Mouse (Mus musculus): ENCODE results near the gene Akap2. TPM values are rescaled to one million over a fixed set of nuclear protein-coding genes. Genes with fewer than 3 reads are reported as not detected.

Akap2 gene
- polyA plus RNA-seq, 1 experiment: 19.3 TPM

DNA sequence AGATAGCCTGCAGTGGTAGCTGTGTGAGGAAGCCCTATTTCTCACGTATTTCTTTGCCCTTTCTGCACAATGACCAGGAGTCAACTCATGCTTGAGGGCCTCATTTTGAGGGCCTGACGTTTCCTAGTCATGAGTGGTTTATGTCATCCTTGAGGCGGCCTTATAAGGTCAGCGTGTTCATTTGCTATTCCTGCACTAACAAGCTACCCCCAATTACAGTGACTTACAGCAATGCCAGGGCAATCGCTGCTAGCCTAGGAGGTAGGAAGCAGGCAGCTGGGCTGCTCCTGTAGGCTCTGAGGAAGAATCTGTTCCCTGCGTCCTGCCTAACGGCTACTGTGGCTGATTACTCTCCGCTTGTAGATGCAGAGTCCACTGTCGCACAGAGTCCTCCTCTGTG lies 119.6 kb downstream of the Akap2 start:
- no peak for TF ChIP-seq MYOG (IDR thresholded peaks at IDR 0.05; ENCODE audit: control insufficient read depth in 1 of 3, insufficient read depth in 1 of 3, insufficient read length in 2 of 3, low read depth in 2 of 3)
- TF ChIP-seq MAX (IDR thresholded peaks at IDR 0.05; ENCODE audit: low read depth): no peak
- TF ChIP-seq REST (IDR thresholded peaks at IDR 0.05; ENCODE audit: insufficient read depth, insufficient read length): no peak
- no peak for TF ChIP-seq SRF (IDR thresholded peaks at IDR 0.05; ENCODE audit: control insufficient read depth, insufficient read length, low read depth)
- no peak for TF ChIP-seq POLR2A (IDR thresholded peaks at IDR 0.05; ENCODE audit: insufficient read length, low read depth)
- TF ChIP-seq TCF3 (IDR thresholded peaks at IDR 0.05; ENCODE audit: insufficient read length, low read depth): no peak
- TF ChIP-seq CEBPB (IDR thresholded peaks at IDR 0.05; ENCODE audit: insufficient read depth, poor library complexity, severe bottlenecking): no peak
- TF ChIP-seq TCF12 (IDR thresholded peaks at IDR 0.05; ENCODE audit: insufficient read depth, poor library complexity, severe bottlenecking): no peak
- TF ChIP-seq USF1 (IDR thresholded peaks at IDR 0.05; ENCODE audit: low read depth): no peak
- no peak overlapping the region for H3K4me3 ChIP-seq
- H3K27me3 ChIP-seq (ENCODE audit: control insufficient read depth, insufficient read depth, insufficient read length): no peaks in the 10 kb centered on the region
- H3K79me2 ChIP-seq (ENCODE audit: control insufficient read depth, insufficient read depth): peaks cover 22% of the 10 kb centered on the region
- no peaks in the 10 kb centered on the region for H3K36me3 ChIP-seq (ENCODE audit: control insufficient read depth, insufficient read depth)
- H3ac ChIP-seq (ENCODE audit: control insufficient read depth, insufficient read length): no peak overlapping the region
- no peak overlapping the region for H3K4me2 ChIP-seq (ENCODE audit: low read depth)

DNA sequence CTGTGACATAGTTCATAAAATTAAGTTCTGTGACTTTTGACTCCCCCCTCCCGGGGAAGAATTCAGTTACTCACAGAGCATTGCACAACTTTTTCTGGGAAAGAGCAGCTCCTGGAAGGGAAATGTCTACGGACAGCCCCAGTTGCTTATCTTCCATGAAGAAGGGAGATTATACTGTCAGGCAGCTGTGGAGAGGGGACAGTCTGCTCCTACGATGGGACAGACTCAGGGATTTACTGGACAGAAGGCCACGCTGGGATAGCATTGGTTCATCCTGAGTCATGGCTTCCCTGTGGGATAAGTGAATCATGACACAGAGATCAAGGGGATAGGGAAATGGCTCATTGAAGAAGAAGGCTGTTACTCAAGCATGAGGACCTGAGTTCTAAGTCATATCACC lies 121.9 kb downstream of the Akap2 start:
- Histone ChIP-seq H3K4me2 (ENCODE audit: low read depth) (peak overlapping the region; percentile 57), H3ac (ENCODE audit: control insufficient read depth, insufficient read length) (no peak overlapping the region), H3K4me3 (no peak overlapping the region), H3K79me2 (ENCODE audit: control insufficient read depth, insufficient read depth) (peaks cover 23% of the 10 kb centered on the region), H3K36me3 (ENCODE audit: control insufficient read depth, insufficient read depth) (no peaks in the 10 kb centered on the region), H3K27me3 (ENCODE audit: control insufficient read depth, insufficient read depth, insufficient read length) (no peaks in the 10 kb centered on the region)
- no peak for TF ChIP-seq MYOG (IDR thresholded peaks at IDR 0.05; ENCODE audit: control insufficient read depth in 1 of 3, insufficient read depth in 1 of 3, insufficient read length in 2 of 3, low read depth in 2 of 3)
- no peak for TF ChIP-seq USF1 (IDR thresholded peaks at IDR 0.05; ENCODE audit: low read depth)
- no peak for TF ChIP-seq TCF3 (IDR thresholded peaks at IDR 0.05; ENCODE audit: insufficient read length, low read depth)
- no peak for TF ChIP-seq POLR2AphosphoS2 (IDR thresholded peaks at IDR 0.05; ENCODE audit: insufficient read length, low read depth)
- TF ChIP-seq MAX (IDR thresholded peaks at IDR 0.05; ENCODE audit: low read depth): no peak
- peak in 1 of 3 experiments; percentile 24 for TF ChIP-seq MYOD1 (IDR thresholded peaks at IDR 0.05; ENCODE audit: control insufficient read depth in 1 of 3, insufficient read length in 2 of 3, low read depth in 2 of 3)
- no peak for TF ChIP-seq E2F4 (IDR thresholded peaks at IDR 0.05; ENCODE audit: insufficient read depth)
- TF ChIP-seq TCF12 (IDR thresholded peaks at IDR 0.05; ENCODE audit: insufficient read depth, poor library complexity, severe bottlenecking): no peak
- TF ChIP-seq SRF (IDR thresholded peaks at IDR 0.05; ENCODE audit: control insufficient read depth, insufficient read length, low read depth): no peak
- peak; percentile 89 for TF ChIP-seq CEBPB (IDR thresholded peaks at IDR 0.05; ENCODE audit: insufficient read depth, poor library complexity, severe bottlenecking)
- no peak for TF ChIP-seq POLR2A (IDR thresholded peaks at IDR 0.05; ENCODE audit: insufficient read length, low read depth)
- no peak for TF ChIP-seq REST (IDR thresholded peaks at IDR 0.05; ENCODE audit: insufficient read depth, insufficient read length)

DNA sequence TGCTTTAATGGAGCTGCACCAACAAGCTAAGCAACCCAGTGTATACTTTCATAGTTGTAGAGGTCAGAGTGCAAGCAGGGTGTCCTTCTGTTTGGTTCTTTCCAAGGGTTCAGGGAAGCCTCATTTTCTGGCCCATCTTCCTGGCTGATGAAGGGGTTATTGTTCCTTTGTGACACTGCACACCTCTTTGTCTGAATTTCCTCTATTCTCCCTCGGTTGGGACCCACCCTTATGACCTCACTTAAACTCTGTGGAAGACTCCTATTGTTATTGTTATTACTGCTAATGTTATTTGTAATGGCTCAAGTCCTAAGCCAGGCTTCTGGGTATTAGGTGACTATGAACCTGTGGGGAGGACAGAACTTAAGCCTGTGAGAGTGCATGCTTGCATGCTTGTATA lies 124.5 kb downstream of the Akap2 start:
- H3K27me3 ChIP-seq (ENCODE audit: control insufficient read depth, insufficient read depth, insufficient read length): no peaks in the 10 kb centered on the region
- H3ac ChIP-seq (ENCODE audit: control insufficient read depth, insufficient read length): no peak overlapping the region
- H3K79me2 ChIP-seq (ENCODE audit: control insufficient read depth, insufficient read depth): peaks cover 43% of the 10 kb centered on the region
- TF ChIP-seq SRF (IDR thresholded peaks at IDR 0.05; ENCODE audit: control insufficient read depth, insufficient read length, low read depth) (no peak), E2F4 (IDR thresholded peaks at IDR 0.05; ENCODE audit: insufficient read depth) (no peak), CEBPB (IDR thresholded peaks at IDR 0.05; ENCODE audit: insufficient read depth, poor library complexity, severe bottlenecking) (no peak), REST (IDR thresholded peaks at IDR 0.05; ENCODE audit: insufficient read depth, insufficient read length) (no peak), POLR2AphosphoS2 (IDR thresholded peaks at IDR 0.05; ENCODE audit: insufficient read length, low read depth) (no peak), USF1 (IDR thresholded peaks at IDR 0.05; ENCODE audit: low read depth) (no peak), MYOG (IDR thresholded peaks at IDR 0.05; ENCODE audit: control insufficient read depth in 1 of 3, insufficient read depth in 1 of 3, insufficient read length in 2 of 3, low read depth in 2 of 3) (no peak), TCF12 (IDR thresholded peaks at IDR 0.05; ENCODE audit: insufficient read depth, poor library complexity, severe bottlenecking) (no peak)
- no peak overlapping the region for H3K4me3 ChIP-seq
- H3K4me2 ChIP-seq (ENCODE audit: low read depth): no peak overlapping the region
- H3K36me3 ChIP-seq (ENCODE audit: control insufficient read depth, insufficient read depth): no peaks in the 10 kb centered on the region

DNA sequence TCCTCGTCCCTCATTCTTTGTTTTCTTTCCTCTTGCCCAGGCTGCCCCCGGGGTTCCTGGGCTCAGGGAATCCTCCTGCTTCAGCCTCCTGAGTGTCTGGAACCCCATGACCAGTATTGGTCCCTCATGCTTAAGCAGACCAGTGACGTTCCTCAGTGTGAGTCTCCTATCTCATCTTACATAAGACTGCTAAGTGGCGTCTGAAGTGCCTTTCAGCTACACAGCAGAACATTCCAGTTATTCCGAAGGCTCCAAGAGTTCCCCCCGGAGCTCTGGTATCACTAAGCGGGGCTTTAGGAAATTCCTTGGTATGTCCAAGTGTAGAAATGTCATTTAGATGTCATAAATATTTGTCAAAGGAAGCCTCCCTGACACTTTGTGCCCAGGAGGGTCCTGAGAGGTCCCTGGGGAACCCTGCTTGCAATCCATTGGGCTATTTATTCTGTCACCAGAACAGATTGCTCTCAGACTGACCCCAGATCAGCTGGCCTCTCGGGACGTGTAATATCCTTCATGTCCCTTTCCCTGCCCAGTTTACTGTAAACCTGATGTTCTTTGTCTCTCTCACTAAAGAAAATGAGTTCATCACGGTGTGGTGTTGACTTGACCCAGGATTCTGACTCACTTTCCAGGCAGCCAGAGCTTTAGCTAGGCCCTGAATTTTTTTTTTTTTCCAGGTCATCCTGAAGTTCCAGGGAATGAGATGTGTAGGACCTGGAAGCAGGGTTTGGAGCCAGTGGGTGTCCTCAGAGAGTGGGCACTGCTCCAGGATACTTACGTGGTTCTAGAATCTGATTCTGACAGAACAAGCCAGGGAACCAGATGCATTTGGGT lies 125.2 kb downstream of the Akap2 start:
- peaks cover 50% of the 10 kb centered on the region for H3K79me2 ChIP-seq (ENCODE audit: control insufficient read depth, insufficient read depth)
- H3K36me3 ChIP-seq (ENCODE audit: control insufficient read depth, insufficient read depth): no peaks in the 10 kb centered on the region
- no peak overlapping the region for H3K4me3 ChIP-seq
- H3ac ChIP-seq (ENCODE audit: control insufficient read depth, insufficient read length): no peak overlapping the region
- H3K27me3 ChIP-seq (ENCODE audit: control insufficient read depth, insufficient read depth, insufficient read length): no peaks in the 10 kb centered on the region
- TF ChIP-seq SRF (IDR thresholded peaks at IDR 0.05; ENCODE audit: control insufficient read depth, insufficient read length, low read depth): no peak
- no peak for TF ChIP-seq MYOD1 (IDR thresholded peaks at IDR 0.05; ENCODE audit: control insufficient read depth in 1 of 3, insufficient read length in 2 of 3, low read depth in 2 of 3)
- TF ChIP-seq MAX (IDR thresholded peaks at IDR 0.05; ENCODE audit: low read depth): no peak
- H3K4me2 ChIP-seq (ENCODE audit: low read depth): no peak overlapping the region

DNA sequence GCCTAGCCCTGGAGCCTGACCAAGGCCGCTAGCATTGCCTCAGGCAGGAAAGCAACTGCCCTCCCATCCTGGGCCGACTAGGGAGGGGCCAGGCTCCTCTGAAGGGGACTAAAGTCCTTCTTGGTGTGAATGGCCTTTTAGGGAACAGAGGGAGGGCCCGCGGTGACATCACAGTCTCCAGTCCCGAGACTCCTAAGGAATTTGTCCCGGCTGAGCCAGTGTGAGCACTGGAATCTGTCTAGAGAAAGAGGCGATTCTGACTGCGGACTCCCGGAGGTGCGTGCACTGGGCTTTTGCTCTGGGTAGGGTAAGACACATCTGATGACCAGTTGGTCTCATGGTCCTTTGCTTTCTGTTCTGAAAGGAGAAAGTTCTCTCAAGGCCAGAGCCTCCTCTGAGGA lies 127.6 kb downstream of the Akap2 start:
- H3K4me2 ChIP-seq (ENCODE audit: low read depth): peak overlapping the region; percentile 88
- H3ac ChIP-seq (ENCODE audit: control insufficient read depth, insufficient read length): no peak overlapping the region

More for the DNA sequence above, 127.6 kb downstream of the Akap2 start:
- H3K4me3 ChIP-seq: peak overlapping the region; percentile 43
- H3K36me3 ChIP-seq (ENCODE audit: control insufficient read depth, insufficient read depth): peaks cover 5% of the 10 kb centered on the region
- no peaks in the 10 kb centered on the region for H3K27me3 ChIP-seq (ENCODE audit: control insufficient read depth, insufficient read depth, insufficient read length)
- TF ChIP-seq MAX (IDR thresholded peaks at IDR 0.05; ENCODE audit: low read depth) (no peak), POLR2A (IDR thresholded peaks at IDR 0.05; ENCODE audit: insufficient read length, low read depth) (peak; percentile 49), SRF (IDR thresholded peaks at IDR 0.05; ENCODE audit: control insufficient read depth, insufficient read length, low read depth) (peak; percentile 92), CEBPB (IDR thresholded peaks at IDR 0.05; ENCODE audit: insufficient read depth, poor library complexity, severe bottlenecking) (no peak)
- peaks cover 73% of the 10 kb centered on the region for H3K79me2 ChIP-seq (ENCODE audit: control insufficient read depth, insufficient read depth)
